Mouse (Mus musculus) olfactory bulb, adult 2 months (tissue): Measurements from ENCODE around the gene A430089I19Rik. TPM values are rescaled to one million over a fixed set of nuclear protein-coding genes. Genes with fewer than 3 reads are reported as not detected.
"Not testable (repeated sequence)": the region's sequence is repeated elsewhere in the genome, so short reads cannot be mapped to it uniquely, and the experiment has no call there.

Experiments used
- H3K27ac ChIP-seq: fragments of 200-500 bp; 2 replicates; pipeline ENCODE4 v1.5.1; 2012; ENCODE audit warnings: low read depth, low read length; ENCODE audit not compliant: insufficient read depth
- H3K4me1 ChIP-seq: fragments of 200-500 bp; 2 replicates; pipeline ENCODE4 v1.6.1; 2012; ENCODE audit warnings: low read length; ENCODE audit not compliant: control insufficient read depth, insufficient read depth
- H3K4me3 ChIP-seq: fragments of 200-500 bp; 2 replicates; pipeline ENCODE4 v1.5.1; 2012; ENCODE audit warnings: mild to moderate bottlenecking, low read depth, low read length, moderate library complexity; ENCODE audit not compliant: insufficient read depth
- WGBS: fragments of 180-500 bp; shearing (Covaris S2); methylation state at CpG from one replicate; pipeline ENCODE4 v1.1.7; 2018; 5-methylcytosine and 5-hydroxymethylcytosine counted together
- polyA plus RNA-seq: library from polyadenylated mRNA; stranded (reverse); fragments of >200 nt; gene quantifications from 2 replicates; pipeline ENCODE4 v1.2.4, GENCODE M21; 2012; ENCODE audit warnings: low replicate concordance; ENCODE audit not compliant: missing spikeins, insufficient read depth, insufficient read length

The A430089I19Rik gene
- not detected in 2 replicates for polyA plus RNA-seq

GRCm38 (mm10) chr5:94306696-94307095, at the start of gene A430089I19Rik:
TSS of gene A430089I19Rik (minus strand) at chr5:94306796.
- H3K4me3 ChIP-seq, result not testable (repeated sequence)

GRCm38 (mm10) chr5:94339449-94339848, 32.9 kb upstream of the A430089I19Rik start, which contains the start of gene AA792892:
TSS of gene AA792892 (plus strand) at chr5:94339749.
- H3K4me1 ChIP-seq, H3K27ac ChIP-seq, H3K4me3 ChIP-seq: not testable (repeated sequence)
- WGBS, result no CpG with 5 or more reads among the region's 2 CpGs

More at GRCm38 (mm10) chr5:94306696-94307095, at the start of gene A430089I19Rik:
- not testable (repeated sequence) for H3K27ac ChIP-seq, H3K4me1 ChIP-seq
- WGBS, result 97% methylated on average over 1 of the region's 1 CpGs

GRCm38 (mm10) chr5:94314135-94314534, 7.5 kb upstream of the A430089I19Rik start, which contains the start of gene Gm6502:
TSS of gene Gm6502 (plus strand) at chr5:94314435.
- not testable (repeated sequence) for H3K27ac ChIP-seq, H3K4me3 ChIP-seq, H3K4me1 ChIP-seq
- WGBS, result no CpG with 5 or more reads among the region's 2 CpGs

Other genes starting within 250 kb of the A430089I19Rik start
- not detected in 2 replicates for gene BC061212, start 236.3 kb downstream of the A430089I19Rik start, polyA plus RNA-seq
- gene Gm6351, start 230.4 kb downstream of the A430089I19Rik start, polyA plus RNA-seq, result not detected in 2 replicates
- not detected in 2 replicates for gene Gm3106, start 88.8 kb downstream of the A430089I19Rik start, polyA plus RNA-seq
- not detected in 2 replicates for gene Gm6502, start 7.6 kb upstream of the A430089I19Rik start, polyA plus RNA-seq
- gene AA792892, start 33.0 kb upstream of the A430089I19Rik start, polyA plus RNA-seq, result not detected in 2 replicates
- gene Gm7682, start 139.0 kb upstream of the A430089I19Rik start, polyA plus RNA-seq, result not detected in 2 replicates
- gene Gm3139, start 219.5 kb upstream of the A430089I19Rik start, polyA plus RNA-seq, result not detected in 2 replicates